Mouse (Mus musculus) ovary, postnatal 10 days (tissue): ENCODE data around the gene Nubp2.
A peak's percentile ranks its signal among the peaks of the same experiment; 100 is the strongest.

Experiments used
- DNase-seq: peaks from one replicate; pipeline ENCODE4 v3.0.0; 2022; ENCODE audit warnings: low spot score

Nubp2 gene

GRCm38 (mm10) chr17:24860076-24860475, 26.1 kb downstream of the Nubp2 start:
- DNase-seq = no peak

DNA sequence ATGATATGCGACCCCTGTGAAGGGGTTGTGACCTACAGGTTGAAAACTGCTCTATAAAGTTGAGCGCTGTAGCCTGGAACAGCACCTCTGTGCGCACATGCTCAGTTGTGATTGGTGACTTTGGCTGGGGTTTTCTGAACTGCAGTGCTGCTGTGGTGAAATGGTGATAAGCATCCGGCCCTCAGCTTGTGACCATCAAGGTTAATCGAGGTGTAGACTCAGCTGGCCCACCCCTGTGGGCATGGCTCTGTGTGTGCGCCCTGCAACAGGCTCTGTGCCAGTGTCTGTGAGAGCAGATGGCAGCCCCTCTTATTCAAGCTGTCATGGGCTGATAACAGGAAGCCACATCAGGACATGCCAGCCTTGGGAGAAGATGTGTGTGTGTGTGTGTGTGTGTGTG, 27.2 kb downstream of the Nubp2 start:
- DNase-seq = no peak

DNA sequence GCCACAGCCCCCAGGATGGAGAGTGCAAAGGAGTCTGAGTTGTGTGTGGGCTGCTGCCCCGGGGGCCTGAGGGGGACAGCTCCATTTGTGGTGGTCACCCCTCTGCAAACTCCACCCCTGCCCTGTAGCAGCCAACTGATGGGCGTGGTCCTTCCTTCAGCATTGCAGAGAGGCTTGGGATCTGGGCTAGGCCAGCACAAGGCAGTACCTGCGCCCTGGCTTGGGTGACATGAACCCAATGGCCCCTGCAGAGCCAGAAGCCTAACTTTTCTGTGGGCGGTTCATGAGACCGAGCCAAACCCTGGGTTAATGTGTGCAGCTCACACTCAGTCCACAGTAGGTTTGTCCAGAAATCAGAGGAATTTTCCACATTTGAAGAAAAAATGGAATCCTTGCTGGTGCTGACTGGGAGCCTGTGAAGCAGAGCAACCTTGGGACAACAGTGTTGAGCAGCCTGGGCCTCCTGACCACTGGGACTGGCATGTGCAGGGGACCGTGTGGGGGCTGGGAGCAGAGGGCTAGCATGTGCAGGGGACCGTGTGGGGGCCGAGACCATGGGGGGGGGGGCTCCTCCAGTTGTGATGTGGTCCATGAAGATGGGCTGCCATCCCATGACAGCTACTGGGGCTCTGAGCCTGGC, 28.2 kb downstream of the Nubp2 start:
- no peak for DNase-seq

- DNase-seq = no peak
Measured at GRCm38 (mm10) chr17:24856589-24856988, 29.6 kb downstream of the Nubp2 start.

DNA sequence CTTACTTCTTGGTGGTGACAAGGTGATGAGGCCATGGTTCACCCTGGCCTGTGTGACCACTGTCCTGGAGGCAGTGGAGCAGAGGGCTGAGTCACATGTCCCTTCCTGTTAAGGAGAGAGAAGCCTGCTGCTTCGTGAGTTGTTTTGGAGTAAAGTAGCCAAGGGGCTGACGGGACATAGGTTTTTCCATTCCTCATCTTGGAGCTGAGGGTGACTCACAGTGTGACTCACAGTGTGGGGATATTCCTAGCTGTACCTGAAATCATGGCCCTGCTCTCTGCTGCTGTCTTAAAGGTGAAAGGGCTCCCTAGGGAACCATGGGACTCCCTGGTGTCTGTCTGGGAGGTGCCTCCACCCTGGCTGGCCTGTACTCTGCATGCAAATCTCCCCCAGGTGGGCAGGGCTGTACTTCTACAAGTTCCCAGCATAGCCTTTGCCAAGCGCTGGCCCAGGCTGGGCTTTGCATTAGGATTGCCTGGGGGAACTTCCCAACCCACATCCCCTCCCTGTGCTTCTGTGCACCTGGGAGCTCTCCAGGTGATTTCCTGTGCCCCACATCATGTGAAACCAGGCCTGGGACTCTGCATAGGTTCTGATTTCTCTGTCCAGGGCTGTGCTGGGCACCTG, 30.2 kb downstream of the Nubp2 start:
- no peak for DNase-seq

DNA sequence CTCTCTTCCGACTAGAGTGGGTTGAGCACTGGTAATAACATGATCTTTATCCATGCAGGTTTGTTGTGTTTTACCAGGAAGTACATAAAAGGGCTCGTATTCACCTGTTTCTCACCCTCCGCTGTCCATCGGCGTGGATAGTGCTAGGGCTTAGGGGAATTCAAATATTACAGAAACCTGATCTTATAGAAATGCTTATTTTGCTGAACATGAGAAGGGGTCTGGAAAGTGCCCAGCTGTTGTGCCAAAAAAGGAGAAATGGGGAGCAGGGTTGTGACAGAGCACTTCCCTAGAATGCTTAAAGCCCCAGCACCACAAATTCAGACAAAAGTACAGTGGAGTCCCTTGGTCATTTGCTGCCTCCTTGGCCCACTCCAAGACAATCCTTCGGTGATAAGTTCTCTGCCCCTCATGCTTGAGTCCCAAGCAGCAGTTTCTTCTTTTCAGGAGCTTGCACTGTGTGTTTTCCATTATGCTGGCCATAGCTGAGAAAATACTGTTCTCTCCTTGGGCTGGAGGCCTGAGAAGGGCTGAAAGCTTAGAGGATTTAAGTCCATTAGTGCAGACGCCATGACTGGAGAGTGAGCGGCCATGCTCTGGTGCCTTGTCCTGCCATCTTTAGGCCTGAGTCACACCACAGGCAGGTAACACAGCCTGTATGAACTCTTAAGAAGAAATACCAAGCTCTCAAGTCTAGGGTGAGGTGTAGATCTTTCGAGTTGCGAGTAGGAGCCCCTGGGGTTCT, 34.6 kb downstream of the Nubp2 start:
- DNase-seq = no peak

DNA sequence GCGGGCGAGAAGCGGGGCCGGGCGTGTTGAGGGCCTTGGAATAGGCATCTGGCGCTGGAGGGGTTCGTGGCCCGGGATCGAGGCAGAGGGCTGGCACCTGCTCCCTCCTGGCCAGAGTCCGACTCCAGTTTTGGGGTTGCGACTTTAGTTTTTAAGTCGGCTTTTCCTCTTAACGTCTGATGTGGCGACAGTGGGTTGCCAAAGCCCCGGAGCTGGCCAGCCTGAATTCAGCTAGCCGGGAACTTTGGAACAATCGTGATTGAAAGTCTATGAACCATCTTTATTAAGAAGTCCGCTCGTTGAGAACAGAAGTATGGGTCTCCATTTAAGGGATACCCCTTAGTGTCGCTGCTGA, 35.4 kb downstream of the Nubp2 start:
- no peak for DNase-seq

GRCm38 (mm10) chr17:24850065-24850772, 35.9 kb downstream of the Nubp2 start, which contains the start of gene Fahd1:
Fahd1 (minus strand) TSS chr17:24850364.
- DNase-seq = peak; percentile 99

DNA sequence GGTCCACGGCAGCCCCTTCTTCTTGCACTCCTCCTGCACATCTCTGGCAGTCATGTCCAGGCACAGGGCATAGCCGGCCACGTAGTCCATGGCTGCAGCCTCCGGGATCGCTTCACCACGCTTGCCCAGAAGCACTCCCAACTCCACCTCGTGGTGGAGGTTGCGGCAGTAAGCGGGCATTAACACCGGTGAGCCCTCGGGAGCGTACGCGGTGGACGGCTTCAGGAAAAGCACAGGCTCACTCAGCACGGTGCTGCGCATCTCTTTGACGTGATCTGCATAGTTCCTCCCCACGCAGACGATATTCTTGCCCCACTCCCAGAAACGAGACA, 36.5 kb downstream of the Nubp2 start:
- no peak for DNase-seq

DNA sequence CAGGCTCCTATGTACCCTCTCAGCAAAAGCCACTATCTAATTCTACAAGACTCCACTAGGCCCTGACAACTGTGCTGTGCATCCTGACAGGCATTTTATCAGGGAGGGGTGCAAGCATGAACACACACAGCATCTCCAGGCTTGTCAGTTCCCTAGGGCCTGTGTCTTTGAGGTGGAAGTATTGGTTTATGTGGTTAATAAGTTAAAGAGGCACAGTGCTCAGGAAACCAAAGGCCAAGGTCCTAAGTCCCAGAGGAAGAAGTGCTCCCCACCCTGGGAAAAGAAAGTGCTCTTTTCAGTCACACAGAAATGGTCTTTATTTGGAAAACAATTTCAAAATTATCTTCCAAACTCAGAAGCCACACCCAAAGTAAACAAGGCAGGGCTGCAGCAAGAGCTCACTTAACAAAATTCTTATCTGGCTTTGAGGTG, 37.5 kb downstream of the Nubp2 start:
- no peak for DNase-seq

GRCm38 (mm10) chr17:24847386-24847785, 38.8 kb downstream of the Nubp2 start:
- DNase-seq = no peak

- DNase-seq = no peak
Measured at GRCm38 (mm10) chr17:24844525-24844924, 41.6 kb downstream of the Nubp2 start.

DNA sequence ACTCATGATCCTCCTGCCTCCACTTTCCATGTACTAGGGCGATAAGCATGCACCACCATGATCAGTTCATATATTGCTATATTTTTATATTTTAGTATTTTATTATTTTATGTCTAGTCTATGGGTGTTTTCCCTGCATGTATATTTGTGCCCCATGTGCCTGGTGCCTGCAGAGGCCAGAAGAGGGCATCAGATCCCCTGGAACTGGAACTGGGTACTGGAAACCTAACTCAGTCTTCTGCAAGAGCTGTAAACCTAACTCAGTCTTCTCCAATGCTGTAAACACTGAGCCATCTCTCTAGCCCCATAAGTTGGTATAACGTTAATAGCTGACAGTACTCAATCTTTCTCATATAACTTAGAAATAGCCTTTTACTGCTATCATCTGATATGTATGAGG, 43.5 kb downstream of the Nubp2 start:
- no peak for DNase-seq

DNA sequence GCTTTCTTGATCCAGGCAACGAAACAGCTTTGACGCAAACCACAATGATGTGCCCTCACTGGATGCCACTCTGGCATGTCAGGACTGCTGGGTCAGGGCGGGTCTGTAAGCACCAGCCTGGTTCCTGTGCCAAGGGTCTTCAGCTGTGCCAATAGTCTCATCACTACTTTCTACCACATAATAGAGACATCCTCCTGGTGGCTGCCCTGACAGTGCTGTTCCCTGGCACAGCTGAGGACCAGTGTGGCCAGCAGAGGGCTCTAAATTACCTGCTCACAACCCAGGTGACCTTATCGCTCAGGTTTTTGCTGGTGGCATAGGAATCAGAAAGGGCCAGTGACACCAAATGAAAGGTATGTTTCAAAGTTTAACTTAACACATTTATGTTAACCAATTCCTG, 45.0 kb downstream of the Nubp2 start:
- no peak for DNase-seq

DNA sequence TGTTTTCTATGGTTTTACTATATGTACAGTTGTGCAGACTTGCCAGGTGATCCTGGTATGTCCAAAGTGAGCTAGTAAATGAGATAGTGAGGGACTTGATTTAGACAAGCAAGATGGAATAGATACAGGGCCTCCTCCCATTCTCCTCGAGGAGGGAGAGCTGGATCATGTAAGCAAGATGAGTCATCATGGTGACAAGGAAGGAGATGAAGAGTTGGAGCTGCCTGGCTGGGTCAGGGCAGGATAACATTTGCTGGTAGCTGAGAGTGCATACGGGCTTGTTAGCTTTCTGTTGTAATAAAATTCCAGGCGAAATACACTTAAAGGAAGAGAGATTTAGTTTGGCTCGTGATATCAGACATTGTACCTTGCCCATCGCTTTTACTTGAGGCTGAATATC, 45.8 kb downstream of the Nubp2 start:
- no peak for DNase-seq

DNA sequence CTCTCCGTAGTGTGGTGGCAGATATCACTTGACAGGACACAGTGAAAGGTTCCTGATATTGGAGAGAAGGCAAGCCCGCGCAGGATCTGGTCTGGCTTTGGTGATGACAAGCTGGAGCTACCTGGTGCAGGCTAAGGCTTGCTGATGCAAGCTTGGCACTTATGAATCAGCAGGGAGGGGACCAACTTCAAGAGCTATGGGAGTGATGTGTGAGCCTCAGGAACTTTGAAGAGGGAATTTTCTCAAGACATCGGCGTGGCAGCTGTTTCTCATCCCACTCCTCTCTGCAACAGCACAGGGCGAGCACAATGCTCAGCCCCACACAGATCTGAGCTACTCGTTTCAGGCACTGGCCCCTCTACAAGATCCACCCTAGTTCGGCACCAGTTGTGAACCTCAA, 46.3 kb downstream of the Nubp2 start, which contains the start of gene Hagh:
Gene Hagh, plus strand, starts transcription at position 302 of the 400 bp plus-strand sequence.
- no peak for DNase-seq
